Mouse (Mus musculus): ENCODE data around the gene Hoxd1. TPM values are rescaled to one million over a fixed set of nuclear protein-coding genes. Genes with fewer than 3 reads are reported as not detected.

The Hoxd1 gene
- polyA plus RNA-seq, 1 experiment from 2014 or later: 1.5 TPM

DNA sequence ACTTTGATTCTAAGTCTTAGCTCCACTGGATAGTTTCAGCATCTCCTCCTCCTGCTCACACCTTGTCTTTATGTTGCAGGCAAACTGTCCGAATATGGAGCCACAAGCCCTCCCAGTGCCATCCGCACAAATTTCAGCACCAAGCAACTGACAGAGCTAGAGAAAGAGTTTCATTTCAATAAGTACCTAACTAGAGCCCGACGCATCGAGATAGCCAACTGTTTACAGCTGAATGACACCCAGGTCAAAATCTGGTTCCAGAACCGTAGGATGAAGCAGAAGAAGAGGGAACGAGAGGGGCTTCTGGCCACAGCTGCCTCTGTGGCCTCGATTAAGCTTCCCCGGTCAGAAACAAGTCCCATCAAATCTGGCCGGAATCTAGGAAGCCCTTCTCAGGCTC is 1.2 kb downstream of the Hoxd1 start:
- DNase-seq (ENCODE audit: low spot score): peak; percentile 43
- no peak overlapping the region for H3K4me3 ChIP-seq (ENCODE audit: low read depth, low read length)
- H3K4me2 ChIP-seq (replicated peaks; ENCODE audit: low read depth, low read length): no peak overlapping the region

DNA sequence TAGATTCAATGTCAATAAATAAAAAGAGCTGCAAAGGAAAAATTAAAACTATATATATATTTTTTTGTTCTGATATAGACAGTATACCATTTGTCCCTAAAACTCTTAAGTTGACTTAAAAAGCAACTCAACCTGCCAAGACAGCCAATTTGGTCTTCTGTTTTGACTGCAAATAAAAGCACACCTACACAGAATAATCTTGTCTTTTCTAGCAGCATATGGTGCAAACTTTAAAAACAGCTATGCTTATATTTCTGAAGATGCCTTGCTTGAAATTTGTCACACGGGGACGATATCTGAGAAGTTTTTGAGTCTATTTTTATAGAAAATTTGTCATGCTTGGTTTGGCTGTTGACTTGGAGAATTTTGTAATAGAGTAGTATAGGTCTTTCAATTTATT is 11.6 kb downstream of the Hoxd1 start:
- DNase-seq (ENCODE audit: low spot score) (no peak), ATAC-seq (ENCODE audit: low FRiP score) (no peak)
- WGBS: 85% methylated on average over 2 of the region's 2 CpGs
- Histone ChIP-seq H3K4me2 (replicated peaks; ENCODE audit: low read depth, low read length) (no peak overlapping the region), H3K4me1 (replicated peaks; ENCODE audit: control insufficient read depth, insufficient read depth, low read length) (no peaks in the 10 kb centered on the region), H3K36me3 (ENCODE audit: control insufficient read depth, insufficient read depth, low read length) (no peaks in the 10 kb centered on the region), H3K27me3 (ENCODE audit: control insufficient read depth, insufficient read depth, low read length) (no peaks in the 10 kb centered on the region; the same call in 1 of the 2 replicates), H3K27ac (ENCODE audit: low read depth, low read length) (no peak overlapping the region), H3K9ac (ENCODE audit: low read depth, low read length) (no peak overlapping the region), H3K9me3 (ENCODE audit: control insufficient read depth, low read length) (no peaks in the 10 kb centered on the region), H3K4me3 (ENCODE audit: low read depth, low read length) (no peak overlapping the region)

More for the DNA sequence above, 1.2 kb downstream of the Hoxd1 start:
- peaks cover 47% of the 10 kb centered on the region for H3K27me3 ChIP-seq (ENCODE audit: control insufficient read depth, insufficient read depth, low read length)
- no peaks in the 10 kb centered on the region for H3K36me3 ChIP-seq (ENCODE audit: control insufficient read depth, insufficient read depth, low read length)
- H3K9me3 ChIP-seq (ENCODE audit: control insufficient read depth, low read length): no peaks in the 10 kb centered on the region
- no peak overlapping the region for H3K9ac ChIP-seq (ENCODE audit: low read depth, low read length)
- ATAC-seq (ENCODE audit: low FRiP score): no peak
- H3K27ac ChIP-seq (ENCODE audit: low read depth, low read length): no peak overlapping the region
- 52% methylated on average over 10 of the region's 10 CpGs for WGBS
- peaks cover 9% of the 10 kb centered on the region; the same call in 1 of the 2 replicates for H3K4me1 ChIP-seq (replicated peaks; ENCODE audit: control insufficient read depth, insufficient read depth, low read length)

DNA sequence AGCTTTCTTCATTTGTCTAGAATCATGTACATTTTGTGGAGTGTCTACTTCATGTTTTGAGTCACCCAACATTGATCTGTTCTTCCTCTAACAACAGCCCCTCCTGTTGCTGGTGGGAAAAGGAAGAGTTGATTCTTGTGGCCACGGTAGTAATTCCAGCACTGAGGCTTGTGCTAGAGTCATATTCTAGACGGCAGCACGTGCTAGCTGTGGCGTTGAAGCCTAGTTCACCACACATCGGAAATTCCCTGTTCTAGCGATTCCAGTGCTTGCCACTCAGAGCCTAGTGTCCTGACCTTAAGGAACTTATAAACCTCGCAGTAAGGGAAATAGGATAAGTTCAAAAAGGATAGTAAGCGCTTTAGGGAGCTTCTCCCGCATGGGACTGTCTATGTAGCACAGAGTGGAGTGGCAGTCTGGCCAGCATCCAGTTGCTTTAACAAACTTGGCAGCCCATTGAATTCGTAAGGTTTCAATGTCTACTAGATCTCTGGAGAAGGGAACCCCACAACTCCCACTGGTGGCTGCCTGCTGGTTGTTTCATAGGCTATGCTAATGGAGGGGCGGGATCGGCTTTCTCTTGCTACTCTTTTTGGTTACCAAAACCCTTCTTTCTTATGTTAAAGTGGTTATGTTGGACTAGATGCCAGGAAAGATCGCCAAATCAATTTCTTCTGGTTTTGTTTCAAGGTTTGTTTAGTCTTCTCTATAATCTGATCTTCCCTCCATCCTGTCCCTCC is 14.9 kb downstream of the Hoxd1 start:
- Histone ChIP-seq H3K36me3 (ENCODE audit: control insufficient read depth, insufficient read depth, low read length) (no peaks in the 10 kb centered on the region), H3K9me3 (ENCODE audit: control insufficient read depth, low read length) (no peaks in the 10 kb centered on the region), H3K4me3 (ENCODE audit: low read depth, low read length) (no peak overlapping the region), H3K4me2 (replicated peaks; ENCODE audit: low read depth, low read length) (no peak overlapping the region), H3K27ac (ENCODE audit: low read depth, low read length) (no peak overlapping the region), H3K27me3 (ENCODE audit: control insufficient read depth, insufficient read depth, low read length) (no peaks in the 10 kb centered on the region; the same call in 1 of the 2 replicates), H3K4me1 (replicated peaks; ENCODE audit: control insufficient read depth, insufficient read depth, low read length) (no peaks in the 10 kb centered on the region), H3K9ac (ENCODE audit: low read depth, low read length) (no peak overlapping the region)
- WGBS: 73% methylated on average over 13 of the region's 13 CpGs
- no peak for DNase-seq (ENCODE audit: low spot score)
- no peak for ATAC-seq (ENCODE audit: low FRiP score)

DNA sequence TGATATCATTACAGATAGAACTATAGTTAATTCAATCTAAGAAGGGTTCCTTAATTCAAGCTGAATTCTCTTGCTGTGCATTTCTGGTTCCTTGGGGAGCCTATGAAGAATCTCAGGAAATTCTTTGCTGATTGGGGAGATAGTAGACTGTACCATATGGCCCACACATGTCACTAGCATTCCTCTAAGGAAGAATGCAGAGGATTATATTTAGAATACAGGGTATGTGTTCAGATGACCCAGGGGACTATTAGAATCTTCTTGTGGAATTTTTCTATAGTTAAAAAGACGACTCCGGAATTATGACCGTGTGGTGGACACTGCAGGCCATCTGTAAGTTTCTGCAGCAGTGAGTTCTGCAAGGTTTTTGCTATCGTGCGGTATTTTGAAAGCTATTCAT is 18.6 kb downstream of the Hoxd1 start:
- Histone ChIP-seq H3K9me3 (ENCODE audit: control insufficient read depth, low read length) (no peaks in the 10 kb centered on the region), H3K4me1 (replicated peaks; ENCODE audit: control insufficient read depth, insufficient read depth, low read length) (no peaks in the 10 kb centered on the region), H3K4me3 (ENCODE audit: low read depth, low read length) (no peak overlapping the region), H3K36me3 (ENCODE audit: control insufficient read depth, insufficient read depth, low read length) (no peaks in the 10 kb centered on the region), H3K27me3 (ENCODE audit: control insufficient read depth, insufficient read depth, low read length) (no peaks in the 10 kb centered on the region; the same call in 1 of the 2 replicates), H3K4me2 (replicated peaks; ENCODE audit: low read depth, low read length) (no peak overlapping the region), H3K9ac (ENCODE audit: low read depth, low read length) (no peak overlapping the region), H3K27ac (ENCODE audit: low read depth, low read length) (no peak overlapping the region)
- ATAC-seq (ENCODE audit: low FRiP score) (no peak), DNase-seq (ENCODE audit: low spot score) (no peak)
- WGBS: 73% methylated on average over 5 of the region's 5 CpGs

DNA sequence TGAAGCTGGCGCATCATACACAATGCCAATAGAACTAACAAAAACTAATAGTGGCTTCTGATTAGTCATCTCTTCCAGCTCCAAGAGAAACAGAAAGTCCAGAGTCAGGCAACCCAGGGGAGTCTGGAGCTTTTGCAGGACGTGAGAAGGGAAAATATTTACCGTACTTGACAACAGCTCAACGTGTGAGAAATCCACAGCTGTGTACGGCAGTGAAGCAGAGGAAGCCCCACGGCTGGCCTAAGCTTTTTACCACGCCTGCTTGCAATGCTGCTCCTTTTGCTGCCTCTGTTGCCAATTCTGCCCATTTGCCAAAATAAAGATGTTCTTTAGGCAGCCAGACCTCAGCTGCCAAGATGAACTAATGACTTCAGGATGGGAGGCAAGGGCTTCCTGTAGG is 32.8 kb downstream of the Hoxd1 start:
- no peak for ATAC-seq (ENCODE audit: low FRiP score)
- no peaks in the 10 kb centered on the region for H3K9me3 ChIP-seq (ENCODE audit: control insufficient read depth, low read length)
- H3K36me3 ChIP-seq (ENCODE audit: control insufficient read depth, insufficient read depth, low read length): no peaks in the 10 kb centered on the region
- H3K27me3 ChIP-seq (ENCODE audit: control insufficient read depth, insufficient read depth, low read length): no peaks in the 10 kb centered on the region
- no peaks in the 10 kb centered on the region for H3K4me1 ChIP-seq (replicated peaks; ENCODE audit: control insufficient read depth, insufficient read depth, low read length)
- DNase-seq (ENCODE audit: low spot score): no peak
- no peak overlapping the region for H3K9ac ChIP-seq (ENCODE audit: low read depth, low read length)
- no peak overlapping the region for H3K4me3 ChIP-seq (ENCODE audit: low read depth, low read length)
- H3K4me2 ChIP-seq (replicated peaks; ENCODE audit: low read depth, low read length): no peak overlapping the region
- 71% methylated on average over 7 of the region's 7 CpGs for WGBS
- H3K27ac ChIP-seq (ENCODE audit: low read depth, low read length): no peak overlapping the region

DNA sequence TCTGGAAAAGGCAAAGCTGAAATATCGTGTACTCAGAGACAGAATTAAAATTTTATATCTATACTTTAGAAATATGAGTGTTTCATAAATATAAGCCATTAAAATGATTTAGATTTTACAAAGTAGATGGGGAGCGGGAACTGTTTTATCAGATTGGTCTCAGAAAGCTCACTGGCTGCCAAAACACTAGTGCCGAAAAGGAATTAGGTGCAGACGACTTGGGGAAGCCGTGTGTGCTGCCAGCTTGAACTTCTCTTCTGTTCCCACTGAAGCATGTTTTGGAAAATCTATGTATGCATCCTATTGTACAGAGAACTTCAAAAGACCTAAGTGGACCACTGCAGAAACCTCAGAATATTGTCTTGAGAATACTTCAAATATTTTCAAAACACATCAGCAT is 45.7 kb downstream of the Hoxd1 start:
- Histone ChIP-seq H3K9ac (ENCODE audit: low read depth, low read length) (no peak overlapping the region), H3K36me3 (ENCODE audit: control insufficient read depth, insufficient read depth, low read length) (no peaks in the 10 kb centered on the region), H3K9me3 (ENCODE audit: control insufficient read depth, low read length) (no peaks in the 10 kb centered on the region), H3K27ac (ENCODE audit: low read depth, low read length) (no peak overlapping the region), H3K4me2 (replicated peaks; ENCODE audit: low read depth, low read length) (no peak overlapping the region), H3K4me1 (replicated peaks; ENCODE audit: control insufficient read depth, insufficient read depth, low read length) (no peaks in the 10 kb centered on the region), H3K4me3 (ENCODE audit: low read depth, low read length) (no peak overlapping the region), H3K27me3 (ENCODE audit: control insufficient read depth, insufficient read depth, low read length) (no peaks in the 10 kb centered on the region)
- no peak for ATAC-seq (ENCODE audit: low FRiP score)
- WGBS: 85% methylated on average over 5 of the region's 5 CpGs
- no peak for DNase-seq (ENCODE audit: low spot score)

MicroRNAs encoded within 50 kb of the gene (microRNA counts, 519-probe panel; counts per million panel counts)
- 5,706 counts per million, percentile 83 among the panel's probes with 10 or more counts for microRNA mmu-miR-10b

Other genes starting within 250 kb of the Hoxd1 start
- gene Lnpk, start 183.5 kb upstream of the Hoxd1 start, polyA plus RNA-seq (2014; fragmentation: Nextera tagmentation; extraction: Ambion mirVana): 55.9 and 62.8 TPM in 2 replicates
- gene Evx2, start 103.4 kb upstream of the Hoxd1 start, polyA plus RNA-seq (2014; fragmentation: Nextera tagmentation; extraction: Ambion mirVana): 1.6 and 2.4 TPM in 2 replicates
- 0.15 TPM in 1 of 2 replicates, not detected in the other for gene Hoxd13, start 94.7 kb upstream of the Hoxd1 start, polyA plus RNA-seq (2014; fragmentation: Nextera tagmentation; extraction: Ambion mirVana)
- not detected in 2 replicates for gene Hoxd12, start 88.0 kb upstream of the Hoxd1 start, polyA plus RNA-seq (2014; fragmentation: Nextera tagmentation; extraction: Ambion mirVana)
- gene Hoxd11, start 83.4 kb upstream of the Hoxd1 start, polyA plus RNA-seq (2014; fragmentation: Nextera tagmentation; extraction: Ambion mirVana): not detected in 2 replicates
- 0.13 TPM in 1 of 2 replicates, not detected in the other for gene Hoxd10, start 71.1 kb upstream of the Hoxd1 start, polyA plus RNA-seq (2014; fragmentation: Nextera tagmentation; extraction: Ambion mirVana)
- 0.11 TPM in 1 of 2 replicates, not detected in the other for gene Hoxd9, start 65.3 kb upstream of the Hoxd1 start, polyA plus RNA-seq (2014; fragmentation: Nextera tagmentation; extraction: Ambion mirVana)
- 0.19 and 0.50 TPM in 2 replicates for gene Hoxd8, start 58.4 kb upstream of the Hoxd1 start, polyA plus RNA-seq (2014; fragmentation: Nextera tagmentation; extraction: Ambion mirVana)
- gene Hoxd3, start 51.1 kb upstream of the Hoxd1 start, polyA plus RNA-seq (2014; fragmentation: Nextera tagmentation; extraction: Ambion mirVana): 49.5 and 58.0 TPM in 2 replicates
- 3.3 and 3.7 TPM in 2 replicates for gene Hoxd4, start 51.1 kb upstream of the Hoxd1 start, polyA plus RNA-seq (2014; fragmentation: Nextera tagmentation; extraction: Ambion mirVana)
- 0.73 and 0.89 TPM in 2 replicates for gene Gm28230, start 36.3 kb upstream of the Hoxd1 start, polyA plus RNA-seq (2014; fragmentation: Nextera tagmentation; extraction: Ambion mirVana)
- 149 and 154 TPM in 2 replicates for gene Mtx2, start 62.8 kb downstream of the Hoxd1 start, polyA plus RNA-seq (2014; fragmentation: Nextera tagmentation; extraction: Ambion mirVana)